1 mouse cellular context compared by ENCODE assay signal in genomic region chr1:179055760-179056159, GRCm38 (mm10).
TF ChIP-seq lines count a peak whose summit lies in the region.

No protein-coding gene starts in this region.

TF ChIP-seq in MEL, 35 proteins besides CTCF, POLR2A, EP300 and RAD21 (continued from another document):
- TF ChIP-seq HCFC1 (IDR thresholded peaks at IDR 0.05; ENCODE audit: low read depth, low read length) (0 out of 2 replicates have a peak, but pooled peaks have one; percentile 27), MAX (IDR thresholded peaks at IDR 0.05; ENCODE audit: low read length) (no peak), POLR2AphosphoS2 (IDR thresholded peaks at IDR 0.05; ENCODE audit: low read length) (no peak), RCOR1 (IDR thresholded peaks at IDR 0.05; ENCODE audit: low read depth, low read length) (peak; percentile 44; the same call in 1 of the 2 replicates), CHD1 (IDR thresholded peaks at IDR 0.05; ENCODE audit: low read depth, low read length) (no peak), MYC (IDR thresholded peaks at IDR 0.05; ENCODE audit: low read depth, low read length) (0 out of 2 replicates have a peak, but pooled peaks have one; percentile 14)
